37 mouse cellular contexts compared by ENCODE assay signal in genomic region chr6:122689411-122690055, GRCm38 (mm10). TPM values are rescaled to one million over a fixed set of nuclear protein-coding genes. Genes with fewer than 3 reads are reported as not detected.
DNase-seq lines count a peak whose midpoint lies in the region; ATAC-seq and TF ChIP-seq lines count a peak whose summit lies in the region.
"Had no signal": no experiment of that assay in that cellular context is flagged by ENCODE, and none has a peak within 500 bp of the region (broad histone marks: within the 10 kb centered on the region; RNA-seq: fewer than 3 reads in every experiment).

No protein-coding gene starts in this region.

- no peak for TF ChIP-seq CTCF in Patski (IDR thresholded peaks at IDR 0.05)
- TF ChIP-seq CTCF in liver, postnatal 0 days (IDR thresholded peaks at IDR 0.05; ENCODE audit: low read depth) = no peak

- peak; percentile 60 for ATAC-seq in Patski
- no peak for ATAC-seq in forebrain, embryonic 15.5 days (replicated peaks)
- ATAC-seq in liver, postnatal 0 days = no peak
- ATAC-seq: CD4-positive, CD25-positive, alpha-beta regulatory T cell, adult 4 months; forebrain, embryonic 13.5 days; forebrain, postnatal 0 days; hindbrain, postnatal 0 days; inflammation-experienced regulatory T-cells, adult 6 months; intestine, embryonic 16.5 days had no signal

- no peak overlapping the region for H3K9ac ChIP-seq in ES-E14 (ENCODE audit: insufficient read depth, low read depth, low read length, poor library complexity, severe bottlenecking)
- no peak overlapping the region for H3K9ac ChIP-seq in forebrain, embryonic 15.5 days (replicated peaks)
- no peak overlapping the region for H3K9ac ChIP-seq in liver, postnatal 0 days (replicated peaks)
- H3K9ac ChIP-seq: embryonic facial prominence, embryonic 13.5 days; forebrain, embryonic 13.5 days; forebrain, postnatal 0 days; heart, embryonic 12.5 days; heart, embryonic 15.5 days; hindbrain, embryonic 14.5 days had no signal

- peaks cover 4 to 21% of the 10 kb centered on the region in 2 experiments; a peak in 3 of 4 replicates for H3K4me1 ChIP-seq in ES-E14 (ENCODE audit: control insufficient read depth in 2 of 2, insufficient read depth in 2 of 2, low read length in 2 of 2, poor library complexity in 1 of 2)
- no peaks in the 10 kb centered on the region for H3K4me1 ChIP-seq in forebrain, embryonic 15.5 days
- no peaks in the 10 kb centered on the region for H3K4me1 ChIP-seq in liver, postnatal 0 days (ENCODE audit: insufficient read depth)
- H3K4me1 ChIP-seq: embryonic facial prominence, embryonic 10.5 days; embryonic facial prominence, embryonic 13.5 days; forebrain, embryonic 10.5 days; forebrain, embryonic 13.5 days; heart, embryonic 12.5 days; heart, embryonic 15.5 days; hindbrain, embryonic 10.5 days had no signal

- CTCF ChIA-PET in Patski (lab: Charles Lee) = no interaction called here

- WGBS in forebrain, embryonic 15.5 days = 79% methylated on average over 6 of the region's 6 CpGs
- WGBS in liver, postnatal 0 days (ENCODE audit: insufficient replicate concordance) = 65% methylated on average over 6 of the region's 6 CpGs

- H3K4me2 ChIP-seq in forebrain, embryonic 15.5 days (replicated peaks) = no peak overlapping the region
- H3K4me2 ChIP-seq in liver, postnatal 0 days (ENCODE audit: low read depth, low read length) = no peak overlapping the region
- H3K4me2 ChIP-seq: embryonic facial prominence, embryonic 13.5 days; forebrain, embryonic 13.5 days; heart, embryonic 12.5 days; heart, embryonic 15.5 days; hindbrain, embryonic 14.5 days had no signal

- no peak overlapping the region for H3K4me3 ChIP-seq in ES-E14 (ENCODE audit: insufficient read depth in 1 of 2, low read depth in 1 of 2, low read length in 2 of 2, poor library complexity in 1 of 2, severe bottlenecking in 1 of 2)
- H3K4me3 ChIP-seq in forebrain, embryonic 15.5 days = no peak overlapping the region
- H3K4me3 ChIP-seq in liver, postnatal 0 days (ENCODE audit: low read depth, low read length) = no peak overlapping the region
- H3K4me3 ChIP-seq: embryonic facial prominence, embryonic 10.5 days; embryonic facial prominence, embryonic 13.5 days; forebrain, embryonic 10.5 days; forebrain, embryonic 13.5 days; gastrocnemius, adult 2 months; heart, embryonic 12.5 days; heart, embryonic 15.5 days; hindbrain, embryonic 10.5 days had no signal

- in situ Hi-C loops in ES-E14 (cut with MboI; ENCODE audit: low sequenced_read_pairs in 2 of 2, unreplicated experiment in 2 of 2) = no loop called here
- in situ Hi-C loops in Patski (cut with MboI; ENCODE audit: low pct_unique_long_range_greater_than_20kb) = no loop called here

- no peaks in the 10 kb centered on the region for H3K9me3 ChIP-seq in ES-E14 (ENCODE audit: control insufficient read depth, insufficient read depth, low read depth, low read length)
- no peaks in the 10 kb centered on the region for H3K9me3 ChIP-seq in forebrain, embryonic 15.5 days
- no peaks in the 10 kb centered on the region for H3K9me3 ChIP-seq in liver, postnatal 0 days (ENCODE audit: low read length)
- H3K9me3 ChIP-seq: embryonic facial prominence, embryonic 10.5 days; embryonic facial prominence, embryonic 13.5 days; forebrain, embryonic 10.5 days; forebrain, embryonic 13.5 days; G1E; heart, embryonic 12.5 days; heart, embryonic 15.5 days; hindbrain, embryonic 10.5 days had no signal

- POLR2A ChIA-PET in Patski (lab: Charles Lee) = no interaction called here

- peak overlapping the region; percentile 58 for H3K27ac ChIP-seq in ES-E14 (ENCODE audit: insufficient read depth, low read depth, low read length, poor library complexity, severe bottlenecking)
- no peak overlapping the region for H3K27ac ChIP-seq in forebrain, embryonic 15.5 days (replicated peaks)
- H3K27ac ChIP-seq in liver, postnatal 0 days (ENCODE audit: low read depth) = no peak overlapping the region
- H3K27ac ChIP-seq: embryonic facial prominence, embryonic 10.5 days; embryonic facial prominence, embryonic 13.5 days; forebrain, embryonic 10.5 days; forebrain, embryonic 13.5 days; gastrocnemius, adult 2 months; heart, embryonic 15.5 days; hindbrain, embryonic 10.5 days; hindbrain, embryonic 14.5 days; hindbrain, postnatal 0 days had no signal

- DNase-seq in 3134 (ENCODE audit: extremely low read depth, insufficient read length, low spot score) (peak; percentile 68), 416B (ENCODE audit: low read depth) (peak; percentile 25), ES-E14 (ENCODE audit: low read depth, low spot score) (no peak), Patski (ENCODE audit: low read depth, low spot score) (no peak)
- no peak for DNase-seq in right cerebral cortex, postnatal 14 days
- no peak for DNase-seq in liver, postnatal 0 days
- no peak for DNase-seq in urinary bladder, postnatal 36 days (ENCODE audit: low spot score in 2 of 2)
- DNase-seq: adrenal gland, postnatal 10 days; adrenal gland, postnatal 36 days; B cell, adult 2 months; cerebellum, adult 18-20 months; cerebellum, adult 9-10 months; cerebellum, postnatal 14 days; forebrain, postnatal 0 days; gastrocnemius, adult 2 months; gastrocnemius, postnatal 14 days; heart, adult 11 months; heart, postnatal 10 days; heart, postnatal 36 days; kidney, adult 18-20 months had no signal

- no peak for TF ChIP-seq EP300 in liver, postnatal 0 days (IDR thresholded peaks at IDR 0.05; ENCODE audit: low read depth)

- no peaks in the 10 kb centered on the region for H3K36me3 ChIP-seq in ES-E14 (ENCODE audit: control insufficient read depth, insufficient read depth, low read length, poor library complexity, severe bottlenecking)
- no peaks in the 10 kb centered on the region for H3K36me3 ChIP-seq in forebrain, embryonic 15.5 days
- no peaks in the 10 kb centered on the region for H3K36me3 ChIP-seq in liver, postnatal 0 days (replicated peaks; ENCODE audit: insufficient read depth, low read length)
- H3K36me3 ChIP-seq: embryonic facial prominence, embryonic 10.5 days; embryonic facial prominence, embryonic 13.5 days; forebrain, embryonic 10.5 days; G1E; heart, embryonic 12.5 days; heart, embryonic 15.5 days; hindbrain, embryonic 10.5 days had no signal

- no peaks in the 10 kb centered on the region for H3K27me3 ChIP-seq in Patski
- H3K27me3 ChIP-seq in forebrain, embryonic 15.5 days = no peaks in the 10 kb centered on the region
- H3K27me3 ChIP-seq in liver, postnatal 0 days (ENCODE audit: insufficient read depth, low read length) = no peaks in the 10 kb centered on the region
- H3K27me3 ChIP-seq: embryonic facial prominence, embryonic 13.5 days; forebrain, embryonic 13.5 days; heart, embryonic 12.5 days; heart, embryonic 15.5 days had no signal

TF ChIP-seq in ES-E14, 5 proteins besides CTCF, POLR2A, EP300 and RAD21:
- TF ChIP-seq MAFK (IDR thresholded peaks at IDR 0.05; ENCODE audit: insufficient read depth, low read depth, low read length) (0 out of 2 replicates have a peak, but pooled peaks have one; percentile 21), ZNF384 (IDR thresholded peaks at IDR 0.05; ENCODE audit: low read depth, low read length) (no peak), ZC3H11A (IDR thresholded peaks at IDR 0.05; ENCODE audit: borderline replicate concordance, low read depth, low read length) (no peak), CHD2 (IDR thresholded peaks at IDR 0.05; ENCODE audit: low read depth, low read length) (no peak)

RNA-seq across cellular contexts. Expression of gene Nanog, which starts 17.8 kb away (rescaled TPM):
- 89.3 and 138 TPM in 2 replicates for total RNA-seq in ES-E14 (2012; rRNA removed)
- polyA plus RNA-seq in Patski (2021) = 0.26 TPM
- 0.09 and 0.29 TPM in 2 replicates for polyA plus RNA-seq in forebrain, embryonic 15.5 days (2015; fragmentation: Nextera tagmentation; extraction: Ambion mirVana)
- not detected in 2 replicates for polyA plus RNA-seq in liver, postnatal 0 days (2015; fragmentation: Nextera tagmentation; extraction: Ambion mirVana)
- total RNA-seq: adrenal gland, adult 18-20 months; adrenal gland, postnatal 10 days; adrenal gland, postnatal 36 days; common myeloid progenitor, adult 5-6 weeks; forebrain, postnatal 0 days; gastrocnemius, adult 2 months; gastrocnemius, postnatal 14 days; gastrocnemius, postnatal 4 days; heart, postnatal 10 days; heart, postnatal 36 days; hindbrain, postnatal 0 days had no signal
- polyA plus RNA-seq: embryonic facial prominence, embryonic 10.5 days; G1E had no signal

Comparison
In these comparisons a context has a peak if more than half of its experiments do, and no peak if none do; other contexts are left out.
1. DNase-seq: peak in 3134 (single experiment) and 416B (single experiment); none in ES-E14 (single experiment), Patski (single experiment), right cerebral cortex, postnatal 14 days (single experiment), liver, postnatal 0 days (single experiment) and urinary bladder, postnatal 36 days (0 of 2).